Mouse (Mus musculus) hindbrain, embryonic 11.5 days (tissue): Measurements from ENCODE around the gene Abhd15. TPM values are rescaled to one million over a fixed set of nuclear protein-coding genes. Genes with fewer than 3 reads are reported as not detected.
"Not testable (repeated sequence)": the region's sequence is repeated elsewhere in the genome, so short reads cannot be mapped to it uniquely, and the experiment has no call there.

ENCODE experiments used
- ATAC-seq: fragments of 200-750 bp; cut with Nextera tagmentation; 2 replicates; pipeline ENCODE4 v1.8.0; 2017; ENCODE audit warnings: mild to moderate bottlenecking, moderate TSS enrichment, moderate library complexity; ENCODE audit not compliant: low FRiP score
- DNase-seq: peaks from one replicate; pipeline ENCODE4 v3.0.0-alpha.2; 2015; ENCODE audit warnings: low spot score
- H3K27ac ChIP-seq: fragments of 300-500 bp; sonication (generic); 2 replicates; pipeline ENCODE4 v1.5.1; 2014; ENCODE audit warnings: mild to moderate bottlenecking, low read depth, low read length
- H3K27me3 ChIP-seq: fragments of 300-500 bp; sonication (generic); 2 replicates; pipeline ENCODE4 v1.6.1; 2014; ENCODE audit warnings: mild to moderate bottlenecking, low read length, moderate library complexity, mixed read lengths; ENCODE audit not compliant: control insufficient read depth, insufficient read depth
- H3K36me3 ChIP-seq: fragments of 300-500 bp; sonication (generic); 2 replicates; pipeline ENCODE4 v1.6.1; 2014; ENCODE audit warnings: mild to moderate bottlenecking, low read length, moderate library complexity, mixed read lengths; ENCODE audit not compliant: control insufficient read depth, insufficient read depth
- H3K4me1 ChIP-seq: fragments of 300-500 bp; sonication (generic); replicated peaks from 2 replicates; pipeline ENCODE4 v1.6.1; 2014; ENCODE audit warnings: low read length, mixed read lengths; ENCODE audit not compliant: control insufficient read depth, insufficient read depth
- H3K4me2 ChIP-seq: fragments of 300-500 bp; sonication (generic); replicated peaks from 2 replicates; pipeline ENCODE4 v1.6.1; 2014; ENCODE audit warnings: mild to moderate bottlenecking, low read depth, low read length
- H3K4me3 ChIP-seq: fragments of 300-500 bp; sonication (generic); 2 replicates; pipeline ENCODE4 v1.5.1; 2014; ENCODE audit warnings: low read depth, low read length
- H3K9ac ChIP-seq: fragments of 300-500 bp; sonication (generic); 2 replicates; pipeline ENCODE4 v1.6.1; 2014; ENCODE audit warnings: low read depth, low read length
- H3K9me3 ChIP-seq: fragments of 300-500 bp; sonication (generic); 2 replicates; pipeline ENCODE4 v1.6.1; 2016; ENCODE audit warnings: low read length; ENCODE audit not compliant: control insufficient read depth
- WGBS: fragments of 180-500 bp; shearing (Covaris S2); extraction: QIAGEN DNeasy Blood & Tissue Kit; methylation state at CpG from one replicate; pipeline ENCODE4 v1.1.7; 2014; 5-methylcytosine and 5-hydroxymethylcytosine counted together
- polyA plus RNA-seq: library from polyadenylated mRNA; unstranded; fragments of >200 nt; fragmentation: Nextera tagmentation; extraction: Ambion mirVana; gene quantifications from 2 replicates; pipeline ENCODE4 v1.2.1, GENCODE M21; 2014

Gene Abhd15
- polyA plus RNA-seq, 1 experiment from 2014 or later: 2.1 TPM

DNA sequence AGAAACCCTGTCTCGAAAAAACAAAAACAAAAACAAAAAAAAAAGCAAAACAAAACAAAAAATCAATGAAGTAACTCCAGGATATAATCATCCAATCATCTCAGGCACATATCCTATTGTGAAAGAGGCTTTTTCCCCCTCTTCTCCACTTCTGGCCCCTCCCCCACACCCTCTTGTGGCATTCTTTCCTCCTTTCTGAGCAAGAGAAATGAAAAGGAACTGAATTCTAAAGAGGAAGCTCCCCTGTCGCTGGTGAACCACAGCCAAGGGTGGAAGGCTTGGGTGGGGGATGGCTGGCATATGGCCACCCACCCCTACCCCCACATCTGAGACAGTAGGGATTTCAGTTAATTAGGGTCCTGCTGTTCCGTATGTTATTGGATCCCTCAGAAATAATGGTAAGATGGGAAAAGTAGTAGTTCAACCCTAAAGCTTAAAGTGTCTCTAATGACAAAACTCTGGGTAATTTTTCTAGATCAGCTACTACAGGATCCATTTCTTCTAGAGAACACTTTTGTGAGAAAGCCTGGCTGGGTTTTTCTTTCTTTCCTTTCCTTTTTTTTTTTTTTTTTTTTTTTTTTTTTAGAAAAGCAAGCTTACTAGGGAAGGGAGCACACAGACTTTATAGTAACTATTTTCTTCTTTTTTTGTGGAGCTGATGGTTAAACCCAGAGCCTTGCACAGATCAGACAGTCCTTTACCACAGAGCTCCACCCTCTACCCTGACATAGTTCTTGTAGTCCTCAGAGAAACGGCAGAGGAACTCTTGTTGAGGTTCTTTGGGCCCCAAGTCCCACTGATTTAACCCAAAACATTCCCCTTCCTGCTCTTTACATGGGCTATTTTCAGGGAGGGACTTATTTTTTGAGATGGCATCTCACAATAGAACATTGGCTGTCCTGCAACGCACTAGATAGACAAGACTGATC, 5.9 kb downstream of the Abhd15 start:
- H3K9ac ChIP-seq: no peak overlapping the region
- 48% methylated on average over 5 of the region's 5 CpGs for WGBS
- no peak overlapping the region for H3K4me2 ChIP-seq
- no peaks in the 10 kb centered on the region for H3K36me3 ChIP-seq
- peak; percentile 38 for DNase-seq
- H3K27me3 ChIP-seq: peaks cover 4% of the 10 kb centered on the region; the same call in 1 of the 2 replicates
- H3K27ac ChIP-seq: no peak overlapping the region
- peaks cover 7% of the 10 kb centered on the region for H3K4me1 ChIP-seq
- no peak overlapping the region for H3K4me3 ChIP-seq
- no peaks in the 10 kb centered on the region for H3K9me3 ChIP-seq
- no peak for ATAC-seq

GRCm38 (mm10) chr11:77525804-77526486, 11.0 kb downstream of the Abhd15 start:
- WGBS: 69% methylated on average over 3 of the region's 3 CpGs
- H3K4me1 ChIP-seq: no peaks in the 10 kb centered on the region
- no peak overlapping the region for H3K9ac ChIP-seq
- H3K4me3 ChIP-seq: no peak overlapping the region
- no peak overlapping the region for H3K27ac ChIP-seq
- ATAC-seq: no peak
- H3K36me3 ChIP-seq: no peaks in the 10 kb centered on the region
- H3K9me3 ChIP-seq: no peaks in the 10 kb centered on the region
- no peaks in the 10 kb centered on the region for H3K27me3 ChIP-seq
- no peak overlapping the region for H3K4me2 ChIP-seq
- no peak for DNase-seq

GRCm38 (mm10) chr11:77528420-77528819, 13.5 kb downstream of the Abhd15 start:
- 94% methylated on average over 3 of the region's 3 CpGs for WGBS
- not testable (repeated sequence) for H3K4me3 ChIP-seq, DNase-seq, H3K27ac ChIP-seq, H3K4me2 ChIP-seq, H3K36me3 ChIP-seq, H3K27me3 ChIP-seq, H3K9me3 ChIP-seq, H3K4me1 ChIP-seq, H3K9ac ChIP-seq, ATAC-seq

DNA sequence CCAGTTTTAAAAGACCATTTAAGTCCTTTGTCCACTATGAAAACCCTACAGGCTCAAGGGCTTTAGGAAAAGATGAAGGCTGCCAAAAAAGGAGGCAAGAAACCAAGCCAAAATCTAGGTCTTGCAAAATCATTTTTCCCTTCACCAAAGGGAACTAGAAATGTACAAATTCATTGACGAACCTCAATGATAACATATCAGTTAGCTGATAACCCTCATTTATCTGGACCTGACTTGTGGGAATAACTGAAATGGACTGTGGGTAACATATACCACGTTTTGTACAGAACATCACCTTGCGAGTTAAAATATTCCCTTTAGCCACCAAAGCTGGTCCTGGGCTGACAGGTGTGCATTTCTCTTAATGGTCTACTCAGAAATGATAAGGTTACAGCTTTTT, 14.7 kb downstream of the Abhd15 start:
- Histone ChIP-seq H3K4me3 (no peak overlapping the region), H3K4me2 (no peak overlapping the region), H3K9ac (no peak overlapping the region), H3K9me3 (no peaks in the 10 kb centered on the region), H3K36me3 (no peaks in the 10 kb centered on the region), H3K4me1 (no peaks in the 10 kb centered on the region), H3K27me3 (no peaks in the 10 kb centered on the region), H3K27ac (no peak overlapping the region)
- DNase-seq (no peak), ATAC-seq (no peak)
- WGBS: 88% methylated on average over 3 of the region's 3 CpGs

DNA sequence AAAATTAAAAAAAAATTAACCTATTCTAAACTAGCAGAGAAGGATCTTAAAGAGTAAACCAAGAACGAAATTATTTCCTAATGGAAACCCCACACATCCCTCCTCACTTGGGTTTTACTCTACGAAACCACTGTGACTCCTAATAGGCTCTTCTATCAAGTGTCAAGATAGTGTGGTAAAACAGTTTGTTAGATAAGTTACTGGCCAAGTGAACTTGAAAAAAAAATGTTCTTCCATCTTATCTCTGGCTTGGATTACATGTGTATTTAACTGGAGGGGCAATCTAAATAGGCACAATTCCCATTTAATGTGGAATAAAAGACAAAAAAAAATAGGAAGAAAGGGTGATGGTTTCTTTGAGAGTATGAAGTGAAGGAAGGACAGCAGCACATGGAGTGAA, 15.9 kb downstream of the Abhd15 start:
- no peaks in the 10 kb centered on the region for H3K36me3 ChIP-seq
- no peak overlapping the region for H3K4me2 ChIP-seq
- H3K4me3 ChIP-seq: no peak overlapping the region
- 95% methylated on average over 2 of the region's 2 CpGs for WGBS
- no peaks in the 10 kb centered on the region for H3K9me3 ChIP-seq
- H3K27ac ChIP-seq: no peak overlapping the region
- DNase-seq: no peak
- no peak for ATAC-seq
- H3K27me3 ChIP-seq: no peaks in the 10 kb centered on the region
- no peak overlapping the region for H3K9ac ChIP-seq
- no peaks in the 10 kb centered on the region for H3K4me1 ChIP-seq

GRCm38 (mm10) chr11:77532202-77532846, 17.4 kb downstream of the Abhd15 start:
- no peak overlapping the region for H3K4me3 ChIP-seq
- DNase-seq: no peak
- no peaks in the 10 kb centered on the region for H3K9me3 ChIP-seq
- H3K27me3 ChIP-seq: no peaks in the 10 kb centered on the region
- no peaks in the 10 kb centered on the region for H3K4me1 ChIP-seq
- 93% methylated on average over 4 of the region's 4 CpGs for WGBS
- no peaks in the 10 kb centered on the region for H3K36me3 ChIP-seq
- H3K9ac ChIP-seq: no peak overlapping the region
- H3K4me2 ChIP-seq: no peak overlapping the region
- H3K27ac ChIP-seq: no peak overlapping the region
- ATAC-seq: no peak

GRCm38 (mm10) chr11:77545261-77545660, 30.3 kb downstream of the Abhd15 start:
- Histone ChIP-seq H3K9me3 (no peaks in the 10 kb centered on the region), H3K36me3 (peaks cover 6% of the 10 kb centered on the region; the same call in 1 of the 2 replicates), H3K4me2 (no peak overlapping the region), H3K9ac (no peak overlapping the region), H3K4me1 (no peaks in the 10 kb centered on the region), H3K4me3 (no peak overlapping the region), H3K27ac (no peak overlapping the region), H3K27me3 (no peaks in the 10 kb centered on the region)
- WGBS: 94% methylated on average over 7 of the region's 7 CpGs
- ATAC-seq: no peak
- no peak for DNase-seq

- no peak overlapping the region for H3K9ac ChIP-seq
- no peaks in the 10 kb centered on the region for H3K27me3 ChIP-seq
- H3K9me3 ChIP-seq: no peaks in the 10 kb centered on the region
- H3K36me3 ChIP-seq: no peaks in the 10 kb centered on the region
- 89% methylated on average over 3 of the region's 3 CpGs for WGBS
- DNase-seq (no peak), ATAC-seq (no peak)
- H3K4me2 ChIP-seq: no peak overlapping the region
- no peaks in the 10 kb centered on the region for H3K4me1 ChIP-seq
- H3K4me3 ChIP-seq: no peak overlapping the region
- H3K27ac ChIP-seq: no peak overlapping the region
Measured at GRCm38 (mm10) chr11:77585201-77585600, 70.3 kb downstream of the Abhd15 start.
